Mouse (Mus musculus) midbrain, embryonic 12.5 days (tissue): ENCODE measurements around the gene Kcnh6. TPM values are rescaled to one million over a fixed set of nuclear protein-coding genes. Genes with fewer than 3 reads are reported as not detected.

Experiments
- ATAC-seq: fragments of 200-750 bp; cut with Nextera tagmentation; 2 replicates; pipeline ENCODE4 v1.8.0; 2017; ENCODE audit warnings: low read depth, moderate TSS enrichment, moderate library complexity; ENCODE audit not compliant: low FRiP score
- H3K27ac ChIP-seq: fragments of 300-500 bp; sonication (generic); replicated peaks from 2 replicates; pipeline ENCODE4 v1.5.1; 2016; ENCODE audit warnings: mild to moderate bottlenecking
- H3K27me3 ChIP-seq: fragments of 300-500 bp; sonication (generic); 2 replicates; pipeline ENCODE4 v1.6.1; 2016; ENCODE audit warnings: mild to moderate bottlenecking
- H3K36me3 ChIP-seq: fragments of 300-500 bp; sonication (generic); 2 replicates; pipeline ENCODE4 v1.6.1; 2016
- H3K4me1 ChIP-seq: fragments of 300-500 bp; sonication (generic); 2 replicates; pipeline ENCODE4 v1.6.1; 2016
- H3K4me2 ChIP-seq: fragments of 300-500 bp; sonication (generic); replicated peaks from 2 replicates; pipeline ENCODE4 v1.6.1; 2016; ENCODE audit warnings: mild to moderate bottlenecking, moderate library complexity
- H3K4me3 ChIP-seq: fragments of 300-500 bp; sonication (generic); 2 replicates; pipeline ENCODE4 v1.5.1; 2016; ENCODE audit warnings: mild to moderate bottlenecking
- H3K9ac ChIP-seq: fragments of 300-500 bp; sonication (generic); replicated peaks from 2 replicates; pipeline ENCODE4 v1.6.1; 2016; ENCODE audit warnings: mild to moderate bottlenecking, moderate library complexity
- H3K9me3 ChIP-seq: fragments of 300-500 bp; sonication (generic); 2 replicates; pipeline ENCODE4 v1.6.1; 2016; ENCODE audit warnings: mild to moderate bottlenecking
- WGBS: fragments of 180-500 bp; shearing (Covaris S2); methylation state at CpG from one replicate; pipeline ENCODE4 v1.1.7; 2016; 5-methylcytosine and 5-hydroxymethylcytosine counted together
- polyA plus RNA-seq: library from polyadenylated mRNA; unstranded; fragments of >200 nt; fragmentation: Nextera tagmentation; extraction: Ambion mirVana; gene quantifications from 2 replicates; pipeline ENCODE4 v1.2.1, GENCODE M21; 2016

The Kcnh6 gene
- polyA plus RNA-seq, result 0.50 and 0.56 TPM in 2 replicates

DNA sequence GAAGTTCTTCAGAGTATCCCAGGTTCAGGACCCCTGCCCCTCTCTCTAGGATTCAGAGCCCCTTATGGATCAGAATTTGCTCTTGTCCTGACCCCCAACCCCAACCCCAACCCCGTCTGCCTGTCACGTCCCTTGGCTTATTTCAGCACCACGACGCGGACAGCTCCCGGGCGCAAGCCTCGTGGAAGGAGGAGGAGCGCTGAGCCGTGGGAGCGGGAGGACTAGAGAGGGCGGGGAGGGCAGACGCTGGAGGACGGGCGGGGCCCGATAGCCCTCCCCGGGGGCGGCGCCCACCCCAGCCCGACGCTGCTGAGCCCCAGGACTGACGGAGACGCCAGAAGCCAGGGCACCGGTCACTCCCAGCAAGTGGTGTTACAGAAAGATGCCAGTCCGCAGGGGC, at the start of gene Kcnh6:
Gene Kcnh6, plus strand, starts transcription at position 304 of the 400 bp plus-strand sequence.
- 1% methylated on average over 25 of the region's 25 CpGs for WGBS
- H3K4me3 ChIP-seq, result peak within 1 kb of the TSS; percentile 19

DNA sequence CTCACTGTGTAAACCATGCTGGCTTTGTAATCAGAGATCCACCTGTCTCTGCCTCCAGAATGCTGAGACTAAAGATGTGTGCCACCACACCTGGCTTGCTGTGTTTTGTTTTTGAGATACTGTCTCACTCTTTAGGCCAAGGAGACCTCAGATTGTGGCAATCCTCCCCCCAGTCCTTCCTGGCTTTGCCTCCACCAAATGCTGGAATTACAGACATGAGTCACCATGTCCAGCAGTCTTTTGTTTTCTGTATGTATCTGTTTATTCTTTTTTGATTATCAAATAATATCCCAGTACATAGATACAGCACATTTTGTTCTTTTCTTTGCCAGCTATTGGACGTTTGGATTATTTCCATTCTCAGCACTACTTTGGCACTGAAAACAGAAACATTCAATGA, 49.4 kb upstream of the Kcnh6 start:
- H3K9ac ChIP-seq, result no peak overlapping the region
- H3K4me3 ChIP-seq, result no peak overlapping the region
- H3K27me3 ChIP-seq, result no peaks in the 10 kb centered on the region
- no peaks in the 10 kb centered on the region for H3K4me1 ChIP-seq
- WGBS, result 68% methylated on average over 1 of the region's 1 CpGs
- no peak overlapping the region for H3K27ac ChIP-seq
- no peaks in the 10 kb centered on the region for H3K36me3 ChIP-seq
- no peaks in the 10 kb centered on the region for H3K9me3 ChIP-seq
- no peak for ATAC-seq
- H3K4me2 ChIP-seq, result no peak overlapping the region

More for the DNA sequence above, at the start of gene Kcnh6:
- Histone ChIP-seq H3K4me2 (peak within 1 kb of the TSS; percentile 39), H3K36me3 (no peaks in the 10 kb centered on the region), H3K27me3 (peaks cover 32% of the 10 kb centered on the region), H3K9ac (no peak within 1 kb of the TSS), H3K27ac (no peak within 1 kb of the TSS), H3K4me1 (peaks cover 4% of the 10 kb centered on the region; the same call in 1 of the 2 replicates), H3K9me3 (no peaks in the 10 kb centered on the region)
- ATAC-seq, result no peak

DNA sequence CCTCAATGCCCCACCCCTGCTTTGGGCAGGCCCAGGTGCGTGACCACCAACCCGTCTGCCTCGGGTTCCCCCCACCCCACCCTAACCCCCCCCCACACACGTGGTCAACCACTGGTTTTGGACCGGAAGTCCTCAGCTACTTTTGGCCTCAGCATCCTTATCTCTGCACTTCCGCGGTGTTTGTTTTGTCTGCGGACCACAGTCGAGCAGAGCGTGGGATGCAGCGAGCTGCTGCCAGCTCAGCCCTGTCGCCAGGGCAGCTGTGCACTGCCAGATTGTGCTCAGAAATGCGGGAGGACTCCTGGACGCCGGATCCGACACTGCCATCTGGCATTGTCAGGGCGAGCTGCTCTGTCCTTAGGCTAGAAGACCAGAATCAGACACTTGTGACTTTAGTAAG, 48.6 kb upstream of the Kcnh6 start:
- Histone ChIP-seq H3K27me3 (no peaks in the 10 kb centered on the region), H3K4me2 (no peak overlapping the region), H3K4me3 (no peak overlapping the region), H3K9me3 (no peaks in the 10 kb centered on the region), H3K9ac (no peak overlapping the region), H3K36me3 (no peaks in the 10 kb centered on the region), H3K4me1 (no peaks in the 10 kb centered on the region), H3K27ac (no peak overlapping the region)
- no peak for ATAC-seq
- WGBS, result 57% methylated on average over 17 of the region's 17 CpGs

DNA sequence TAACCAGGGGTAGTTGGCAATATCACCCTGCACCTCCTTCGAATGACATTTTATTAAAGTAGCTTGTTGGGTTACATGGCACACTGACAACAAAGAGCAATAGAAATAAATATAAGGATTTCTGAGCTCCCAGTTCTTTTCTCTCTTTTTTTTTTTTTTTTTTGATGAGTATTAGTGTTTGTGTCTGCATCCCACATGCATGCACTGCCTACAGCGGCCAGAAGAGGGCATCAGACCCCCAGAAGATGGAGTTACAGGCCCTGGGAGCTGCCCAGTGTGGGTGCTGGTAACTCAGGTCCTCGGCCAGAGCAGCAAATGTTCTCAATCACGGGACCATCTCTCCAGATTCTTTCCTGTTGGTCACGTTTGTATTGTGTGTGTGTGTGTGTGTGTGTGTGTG, 43.2 kb upstream of the Kcnh6 start:
- peaks cover 18% of the 10 kb centered on the region for H3K4me1 ChIP-seq
- WGBS, result 68% methylated on average over 5 of the region's 5 CpGs

DNA sequence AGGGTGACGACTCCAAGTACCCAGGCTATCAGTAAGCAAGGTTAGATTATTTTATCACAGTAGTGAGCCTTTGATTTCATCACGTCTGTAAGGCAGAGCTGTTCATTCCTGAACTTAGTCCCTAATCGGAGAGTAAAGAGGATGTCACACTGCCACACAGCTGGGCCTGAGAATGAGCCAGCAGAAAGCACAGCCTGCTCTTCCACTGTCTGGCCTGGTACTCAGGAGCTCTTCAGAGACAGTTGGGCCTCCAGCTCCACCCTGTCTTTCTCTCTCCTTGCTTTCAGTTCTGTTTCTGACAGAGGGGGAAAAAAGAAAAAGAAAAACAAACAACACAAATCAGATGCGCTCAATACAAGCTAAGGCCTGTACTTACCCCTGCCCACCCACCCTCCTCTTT, 41.6 kb upstream of the Kcnh6 start:
- Histone ChIP-seq H3K4me2 (no peak overlapping the region), H3K4me1 (peaks cover 18% of the 10 kb centered on the region), H3K27me3 (peaks cover 55% of the 10 kb centered on the region), H3K4me3 (no peak overlapping the region), H3K9ac (no peak overlapping the region), H3K9me3 (no peaks in the 10 kb centered on the region), H3K36me3 (no peaks in the 10 kb centered on the region), H3K27ac (no peak overlapping the region)
- WGBS, result 67% methylated on average over 4 of the region's 4 CpGs
- no peak for ATAC-seq

More for the DNA sequence above, 43.2 kb upstream of the Kcnh6 start:
- no peak for ATAC-seq
- Histone ChIP-seq H3K36me3 (no peaks in the 10 kb centered on the region), H3K9ac (no peak overlapping the region), H3K27ac (no peak overlapping the region), H3K4me2 (no peak overlapping the region), H3K9me3 (no peaks in the 10 kb centered on the region), H3K27me3 (peaks cover 39% of the 10 kb centered on the region), H3K4me3 (no peak overlapping the region)

DNA sequence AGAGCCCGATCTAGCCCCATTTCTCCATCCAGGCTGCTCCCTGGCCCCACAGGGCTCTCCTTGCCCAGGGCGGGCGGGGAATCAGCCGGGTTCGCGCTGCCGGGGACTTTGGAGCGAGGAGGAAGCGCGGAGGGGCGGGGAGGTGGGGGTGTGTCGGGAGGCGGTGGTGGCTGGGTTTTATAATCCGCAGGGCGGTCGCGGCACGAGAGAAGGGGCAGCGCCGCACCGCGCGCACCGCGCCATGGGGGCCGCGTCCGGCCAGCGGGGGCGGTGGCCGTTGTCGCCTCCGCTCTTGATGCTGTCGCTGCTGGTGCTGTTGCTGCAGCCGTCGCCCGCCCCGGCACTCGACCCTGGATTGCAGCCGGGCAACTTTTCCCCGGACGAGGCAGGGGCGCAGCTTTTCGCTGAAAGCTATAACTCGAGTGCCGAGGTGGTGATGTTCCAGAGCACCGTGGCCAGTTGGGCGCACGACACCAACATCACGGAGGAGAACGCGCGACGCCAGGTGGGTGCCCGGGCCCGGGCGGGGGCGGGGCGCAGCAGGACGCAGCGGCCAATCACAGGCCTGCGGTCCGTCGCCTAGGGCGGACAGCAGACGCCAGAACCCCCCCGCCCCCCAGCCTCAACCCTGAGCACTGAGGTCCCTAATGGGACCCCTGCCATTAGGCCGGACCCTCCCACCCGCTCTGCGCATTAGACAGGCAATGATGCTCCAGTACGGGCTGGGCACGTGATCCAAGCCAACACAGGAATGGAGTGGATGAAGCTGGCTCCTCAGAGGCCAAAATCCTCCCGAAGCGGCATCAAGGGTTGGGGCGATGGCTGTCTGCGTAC, 40.0 kb upstream of the Kcnh6 start, which contains the start of gene Ace:
Gene Ace, plus strand, starts transcription at position 205 of the 834 bp plus-strand sequence.
- Histone ChIP-seq H3K4me2 (peak within 1 kb of the TSS; percentile 93), H3K4me1 (peaks cover 18% of the 10 kb centered on the region), H3K9me3 (no peaks in the 10 kb centered on the region), H3K27ac (no peak within 1 kb of the TSS), H3K27me3 (peaks cover 59% of the 10 kb centered on the region), H3K36me3 (no peaks in the 10 kb centered on the region), H3K9ac (peak within 1 kb of the TSS; percentile 66), H3K4me3 (peak within 1 kb of the TSS; percentile 56)
- WGBS, result under 1% methylated on average over 73 of the region's 76 CpGs
- peak; percentile 69 for ATAC-seq

DNA sequence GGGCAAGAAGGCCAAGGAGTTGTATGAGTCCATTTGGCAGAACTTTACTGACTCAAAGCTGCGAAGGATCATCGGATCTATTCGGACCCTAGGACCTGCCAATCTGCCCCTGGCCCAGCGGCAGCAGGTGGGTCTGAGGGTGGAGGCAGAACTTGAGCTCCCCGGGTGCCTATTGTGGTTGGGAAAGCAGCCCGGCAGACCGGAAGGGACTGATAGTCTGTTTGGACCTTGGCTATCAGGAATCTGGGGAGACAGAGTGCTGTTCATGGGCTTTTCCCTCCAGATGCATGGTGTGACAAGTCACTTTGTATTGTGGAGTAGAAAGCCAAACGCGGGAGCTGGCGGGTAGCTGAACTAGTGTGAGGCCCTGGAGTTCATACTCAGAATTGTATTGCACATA, 39.0 kb upstream of the Kcnh6 start:
- Histone ChIP-seq H3K9me3 (no peaks in the 10 kb centered on the region), H3K4me2 (0 out of 2 replicates have a peak overlapping the region, but pooled peaks have one; percentile 93), H3K9ac (no peak overlapping the region), H3K27me3 (peaks cover 59% of the 10 kb centered on the region), H3K4me3 (no peak overlapping the region), H3K4me1 (peaks cover 18% of the 10 kb centered on the region), H3K36me3 (no peaks in the 10 kb centered on the region), H3K27ac (no peak overlapping the region)
- no peak for ATAC-seq
- 45% methylated on average over 10 of the region's 10 CpGs for WGBS

DNA sequence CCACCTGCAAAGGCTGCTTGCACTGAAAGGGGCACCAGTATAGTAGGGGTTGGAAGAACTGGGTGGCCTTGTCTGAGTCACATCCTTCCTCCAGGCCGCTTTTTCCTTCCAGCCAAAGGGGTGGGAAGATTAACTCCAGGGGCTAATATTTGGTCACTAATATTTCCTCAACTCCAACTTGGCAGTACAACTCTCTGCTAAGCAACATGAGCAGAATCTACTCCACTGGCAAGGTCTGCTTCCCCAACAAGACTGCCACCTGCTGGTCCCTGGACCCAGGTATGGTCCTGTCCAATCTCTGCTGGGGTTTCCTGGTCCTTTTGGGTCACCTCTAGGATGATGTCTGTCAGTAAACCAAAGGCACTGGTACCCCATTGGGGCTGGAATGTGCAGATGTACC, 38.4 kb upstream of the Kcnh6 start:
- no peak overlapping the region for H3K4me3 ChIP-seq

DNA sequence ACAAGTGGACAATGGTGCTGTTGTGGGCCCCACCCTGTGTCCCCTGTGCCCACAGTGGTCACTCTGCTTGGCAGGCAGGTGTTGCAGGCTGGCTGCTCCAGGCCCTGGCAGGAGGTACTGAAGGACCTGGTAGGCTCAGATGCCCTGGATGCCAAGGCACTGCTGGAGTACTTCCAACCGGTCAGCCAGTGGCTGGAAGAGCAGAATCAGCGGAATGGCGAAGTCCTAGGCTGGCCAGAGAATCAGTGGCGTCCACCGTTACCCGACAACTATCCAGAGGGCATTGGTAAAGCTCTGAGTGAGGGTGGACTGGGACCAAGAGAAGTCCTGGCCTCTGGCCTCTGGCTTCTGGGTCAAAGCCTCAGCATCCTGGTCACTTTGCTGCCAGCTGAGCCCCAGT, 33.3 kb upstream of the Kcnh6 start:
- Histone ChIP-seq H3K9ac (no peak overlapping the region), H3K4me2 (no peak overlapping the region), H3K36me3 (no peaks in the 10 kb centered on the region), H3K27ac (no peak overlapping the region), H3K4me3 (no peak overlapping the region), H3K4me1 (no peaks in the 10 kb centered on the region), H3K27me3 (peaks cover 27% of the 10 kb centered on the region), H3K9me3 (no peaks in the 10 kb centered on the region)
- WGBS, result 87% methylated on average over 6 of the region's 6 CpGs
- no peak for ATAC-seq

More for the DNA sequence above, 38.4 kb upstream of the Kcnh6 start:
- Histone ChIP-seq H3K27ac (no peak overlapping the region), H3K4me1 (peaks cover 18% of the 10 kb centered on the region), H3K27me3 (peaks cover 61% of the 10 kb centered on the region), H3K9ac (no peak overlapping the region), H3K9me3 (no peaks in the 10 kb centered on the region), H3K4me2 (no peak overlapping the region), H3K36me3 (no peaks in the 10 kb centered on the region)
- no peak for ATAC-seq
- 77% methylated on average over 1 of the region's 1 CpGs for whole genome bisulfite sequencing

DNA sequence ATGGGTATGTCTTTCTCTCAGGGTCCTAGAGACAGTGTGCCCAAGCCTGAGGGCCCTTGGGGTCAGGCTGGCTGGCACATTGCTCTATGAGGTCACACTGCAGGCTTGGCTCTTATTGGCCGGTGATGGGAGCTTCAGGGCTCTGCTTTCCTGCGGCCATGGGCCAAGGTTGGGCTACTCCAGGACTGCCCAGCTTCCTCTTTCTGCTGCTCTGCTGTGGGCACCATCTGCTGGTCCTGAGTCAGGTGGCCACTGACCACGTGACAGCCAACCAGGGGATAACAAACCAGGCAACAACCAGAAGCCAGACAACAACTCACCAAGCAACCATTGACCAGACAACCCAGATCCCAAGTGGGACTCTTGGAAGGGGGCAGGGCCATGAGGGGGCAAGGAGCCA, 32.9 kb upstream of the Kcnh6 start:
- no peak overlapping the region for H3K4me3 ChIP-seq
- H3K9ac ChIP-seq, result no peak overlapping the region
- H3K4me1 ChIP-seq, result no peaks in the 10 kb centered on the region
- no peaks in the 10 kb centered on the region for H3K36me3 ChIP-seq
- 78% methylated on average over 3 of the region's 3 CpGs for WGBS
- no peaks in the 10 kb centered on the region for H3K9me3 ChIP-seq
- no peak for ATAC-seq
- H3K27me3 ChIP-seq, result peaks cover 23% of the 10 kb centered on the region
- H3K4me2 ChIP-seq, result no peak overlapping the region
- H3K27ac ChIP-seq, result no peak overlapping the region

DNA sequence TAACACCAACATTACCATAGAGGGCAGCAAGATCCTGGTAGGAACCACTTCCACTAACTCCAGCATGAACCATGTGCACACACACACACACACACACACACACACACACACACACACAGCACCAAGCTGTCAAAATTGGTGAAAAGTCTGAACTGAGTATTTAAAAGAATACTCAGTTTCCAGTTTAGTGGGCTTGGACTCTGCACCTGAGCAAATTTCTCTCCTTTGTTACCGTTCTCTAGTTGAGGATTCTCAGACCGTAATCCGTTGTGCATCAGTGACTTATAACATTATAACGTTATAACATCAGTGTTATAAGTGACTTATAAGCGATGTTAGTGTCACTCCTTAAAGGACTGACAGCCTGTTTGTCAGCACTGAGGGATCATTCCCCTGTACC, 32.3 kb upstream of the Kcnh6 start:
- Histone ChIP-seq H3K4me2 (no peak overlapping the region), H3K27ac (no peak overlapping the region), H3K4me3 (no peak overlapping the region), H3K9ac (no peak overlapping the region), H3K9me3 (no peaks in the 10 kb centered on the region), H3K27me3 (peaks cover 17% of the 10 kb centered on the region), H3K36me3 (no peaks in the 10 kb centered on the region), H3K4me1 (no peaks in the 10 kb centered on the region)
- WGBS, result 90% methylated on average over 5 of the region's 5 CpGs
- no peak for ATAC-seq

DNA sequence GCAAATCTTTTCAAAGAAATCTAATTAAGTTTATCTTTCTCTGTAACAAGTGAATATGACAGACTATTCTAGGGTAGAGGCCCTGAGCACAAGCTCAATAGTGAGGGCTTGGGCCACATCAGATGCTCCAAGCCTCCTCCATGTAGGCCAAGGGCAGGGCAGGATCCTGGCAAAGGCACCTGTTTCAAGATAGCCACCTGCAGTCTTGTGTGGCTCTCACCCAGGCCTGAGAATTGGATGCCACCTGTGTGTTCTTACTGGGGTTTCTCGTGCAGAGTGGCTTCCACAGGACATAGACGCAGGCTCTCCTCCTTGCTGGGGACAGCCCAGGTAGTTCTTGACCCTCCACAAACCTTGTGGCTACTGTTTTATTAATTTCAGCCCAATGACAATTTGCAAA, 29.7 kb upstream of the Kcnh6 start:
- H3K4me1 ChIP-seq, result no peaks in the 10 kb centered on the region
- no peak overlapping the region for H3K4me2 ChIP-seq
- no peak for ATAC-seq
- no peak overlapping the region for H3K4me3 ChIP-seq
- H3K36me3 ChIP-seq, result no peaks in the 10 kb centered on the region
- H3K9ac ChIP-seq, result no peak overlapping the region
- H3K27ac ChIP-seq, result no peak overlapping the region
- WGBS, result 81% methylated on average over 2 of the region's 2 CpGs
- 0 out of 2 replicates have a peak, but pooled peaks cover 6% of the 10 kb centered on the region for H3K27me3 ChIP-seq
- no peaks in the 10 kb centered on the region for H3K9me3 ChIP-seq
